Mouse (Mus musculus) testis, adult 2 months (tissue): ENCODE measurements at regions not wholly inside any gene's neighbourhood (a gene's known extent, or its start where the extent isn't known, plus 50 kb on each side); places are given as distances from the start of the nearest gene placed in this dataset.

Experiments
- CTCF ChIP-seq: fragments of 200-500 bp; IDR thresholded peaks from 2 replicates; pipeline ENCODE4 v1.5.1; 2012; ENCODE audit warnings: low read depth, mild to moderate bottlenecking, inconsistent platforms, low read length, moderate library complexity; ENCODE audit not compliant: control insufficient read depth, insufficient read depth, insufficient replicate concordance
- POLR2A ChIP-seq: fragments of 200-500 bp; IDR thresholded peaks from 2 replicates; pipeline ENCODE4 v1.6.1; 2012; ENCODE audit warnings: low read depth, mild to moderate bottlenecking, inconsistent platforms, low read length, moderate library complexity; ENCODE audit not compliant: control insufficient read depth

GRCm38 (mm10) chr14:25323542-25324484 lies 135.2 kb upstream of the Zmiz1 start:
- TF ChIP-seq POLR2A, result no peak
- TF ChIP-seq CTCF, result no peak
